Mouse (Mus musculus) lung, postnatal 0 days (tissue): Measurements from ENCODE around the gene Mtfr2. TPM values are rescaled to one million over a fixed set of nuclear protein-coding genes. Genes with fewer than 3 reads are reported as not detected.
A peak's percentile ranks its signal among the peaks of the same experiment; 100 is the strongest.

Experiments used
- ATAC-seq: fragments of 200-750 bp; cut with Nextera tagmentation; 2 replicates; pipeline ENCODE4 v1.8.0; 2017; ENCODE audit warnings: moderate library complexity
- DNase-seq: peaks from one replicate; pipeline ENCODE4 v3.0.0-alpha.2; 2016; ENCODE audit warnings: low spot score
- H3K27ac ChIP-seq: fragments of 300-500 bp; sonication (generic); 2 replicates; pipeline ENCODE4 v1.5.1; 2014; ENCODE audit warnings: antibody characterized with exemption, mild to moderate bottlenecking, low read length, mixed read lengths
- H3K27me3 ChIP-seq: fragments of 300-500 bp; sonication (generic); replicated peaks from 2 replicates; pipeline ENCODE4 v1.6.1; 2014; ENCODE audit warnings: low read length, mixed read lengths; ENCODE audit not compliant: insufficient read depth
- H3K36me3 ChIP-seq: fragments of 300-500 bp; sonication (generic); 2 replicates; pipeline ENCODE4 v1.6.1; 2014; ENCODE audit warnings: low read length, mixed read lengths; ENCODE audit not compliant: insufficient read depth
- H3K4me1 ChIP-seq: fragments of 300-500 bp; sonication (generic); 2 replicates; pipeline ENCODE4 v1.6.1; 2014; ENCODE audit warnings: antibody characterized with exemption, low read depth, low read length, mixed read lengths; ENCODE audit not compliant: insufficient read depth
- H3K4me2 ChIP-seq: fragments of 300-500 bp; sonication (generic); replicated peaks from 2 replicates; pipeline ENCODE4 v1.6.1; 2014; ENCODE audit warnings: low read depth, mild to moderate bottlenecking, low read length, moderate library complexity, mixed read lengths
- H3K4me3 ChIP-seq: fragments of 300-500 bp; sonication (generic); 2 replicates; pipeline ENCODE4 v1.5.1; 2014; ENCODE audit warnings: low read depth, low read length
- H3K9ac ChIP-seq: fragments of 300-500 bp; sonication (generic); replicated peaks from 2 replicates; pipeline ENCODE4 v1.6.1; 2014; ENCODE audit warnings: low read depth, mild to moderate bottlenecking
- H3K9me3 ChIP-seq: fragments of 300-500 bp; sonication (generic); 2 replicates; pipeline ENCODE4 v1.6.1; 2016; ENCODE audit warnings: low read length, mixed read lengths
- CTCF ChIP-seq: IDR thresholded peaks from 2 replicates; pipeline ENCODE4 v1.5.1; 2016; ENCODE audit warnings: antibody characterized with exemption, mild to moderate bottlenecking
- EP300 ChIP-seq: IDR thresholded peaks from 2 replicates; pipeline ENCODE4 v1.6.1; 2016; ENCODE audit warnings: antibody characterized with exemption, mild to moderate bottlenecking, control low read depth
- WGBS: fragments of 180-500 bp; shearing (Covaris S2); extraction: QIAGEN DNeasy Blood & Tissue Kit; methylation state at CpG from one replicate; pipeline ENCODE4 v1.1.7; 2014; 5-methylcytosine and 5-hydroxymethylcytosine counted together
- polyA plus RNA-seq: library from polyadenylated mRNA; unstranded; fragments of >200 nt; fragmentation: Nextera tagmentation; extraction: Ambion mirVana; gene quantifications from 2 replicates; pipeline ENCODE4 v1.2.1, GENCODE M21; 2015

Mtfr2 gene
- polyA plus RNA-seq, 1 experiment from 2014 or later: 0.29 TPM

DNA sequence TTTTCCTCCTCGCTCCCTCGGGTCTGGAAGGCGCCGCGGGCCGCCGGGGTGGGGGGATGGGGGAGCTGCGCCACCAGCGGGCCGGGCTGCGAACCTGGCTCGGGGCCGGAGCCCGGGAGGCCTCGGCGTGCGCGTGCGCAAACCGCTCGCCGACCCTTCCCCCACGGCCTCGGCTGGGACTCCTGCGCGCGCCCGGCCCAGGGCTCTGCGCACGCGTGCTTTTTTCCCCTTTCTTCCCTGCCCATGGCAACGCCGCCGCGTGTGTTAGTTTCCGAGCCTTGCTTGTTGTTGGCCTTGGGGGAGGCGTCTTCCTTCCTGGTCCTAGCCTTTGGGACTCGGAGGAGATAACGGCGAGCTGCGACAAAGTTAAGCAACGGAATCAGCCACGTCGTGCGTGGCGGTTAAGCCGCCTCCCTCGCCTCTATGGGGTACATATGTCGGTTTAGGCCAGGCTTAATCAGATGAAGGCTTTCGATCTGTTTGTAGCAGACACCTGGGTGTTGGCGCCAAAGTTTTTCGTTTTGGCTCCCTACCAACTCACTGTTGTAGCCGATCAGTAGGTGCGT is 34.8 kb upstream of the Mtfr2 start:
- 1% methylated on average over 23 of the region's 54 CpGs for WGBS
- Histone ChIP-seq H3K9ac (peak overlapping the region; percentile 86), H3K9me3 (no peaks in the 10 kb centered on the region), H3K4me2 (peak overlapping the region; percentile 73), H3K4me1 (peaks cover 4% of the 10 kb centered on the region; the same call in 1 of the 2 replicates), H3K27ac (peak overlapping the region; percentile 99), H3K36me3 (no peaks in the 10 kb centered on the region), H3K4me3 (peak overlapping the region; percentile 80), H3K27me3 (no peaks in the 10 kb centered on the region)
- peak; percentile 96 for DNase-seq
- peak; percentile 79 for ATAC-seq
- TF ChIP-seq CTCF (no peak), EP300 (no peak)

DNA sequence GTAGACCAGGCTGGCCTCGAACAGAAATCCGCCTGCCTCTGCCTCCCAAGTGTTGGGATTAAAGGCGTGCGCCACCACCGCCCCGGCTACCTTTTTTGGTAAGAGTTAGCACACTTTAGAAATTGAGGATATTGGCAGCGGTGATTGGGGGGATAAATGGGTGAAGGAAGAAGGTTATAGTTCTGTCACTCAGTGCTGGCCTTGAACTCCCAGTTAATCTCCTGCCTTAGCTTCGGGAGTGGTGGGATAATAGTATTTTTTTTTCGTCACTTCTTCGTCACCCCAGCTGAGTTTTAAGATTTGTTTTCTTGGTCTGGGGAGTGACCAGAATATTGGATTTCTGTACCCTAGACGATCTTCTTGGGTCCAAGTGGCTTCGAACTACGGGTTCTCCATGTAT is 34.1 kb upstream of the Mtfr2 start:
- peak overlapping the region; percentile 99; the same call in 1 of the 2 replicates for H3K27ac ChIP-seq
- DNase-seq (no peak), ATAC-seq (no peak)
- 41% methylated on average over 13 of the region's 13 CpGs for WGBS
- no peaks in the 10 kb centered on the region for H3K9me3 ChIP-seq
- H3K36me3 ChIP-seq: peaks cover 4% of the 10 kb centered on the region; the same call in 1 of the 2 replicates
- H3K4me2 ChIP-seq: peak overlapping the region; percentile 73
- H3K9ac ChIP-seq: peak overlapping the region; percentile 86; the same call in 1 of the 2 replicates
- no peaks in the 10 kb centered on the region for H3K27me3 ChIP-seq
- peaks cover 4% of the 10 kb centered on the region; the same call in 1 of the 2 replicates for H3K4me1 ChIP-seq
- no peak for TF ChIP-seq CTCF
- TF ChIP-seq EP300: no peak
- peak overlapping the region; percentile 80 for H3K4me3 ChIP-seq

DNA sequence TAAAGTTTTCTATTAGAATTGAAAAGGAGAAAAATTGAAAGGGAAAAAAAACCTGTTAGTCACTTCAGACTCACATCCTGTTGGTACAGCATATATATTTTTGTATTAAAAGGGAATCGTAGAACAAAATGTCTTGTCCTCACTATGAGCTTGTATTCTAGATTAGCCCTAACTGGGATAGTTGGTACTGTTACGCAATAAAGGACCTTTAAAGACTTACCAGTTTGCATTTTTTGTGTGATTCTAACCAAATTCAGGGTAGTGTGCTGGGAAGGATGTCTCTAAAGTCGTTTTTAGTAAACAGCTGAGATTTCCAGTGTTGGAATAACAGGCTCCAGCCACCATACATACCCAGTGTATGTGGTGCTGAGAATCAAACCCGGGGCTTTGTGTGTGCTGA is 33.6 kb upstream of the Mtfr2 start:
- ATAC-seq (no peak), DNase-seq (peak; percentile 41)
- no peak for TF ChIP-seq EP300
- TF ChIP-seq CTCF: no peak
- 78% methylated on average over 4 of the region's 4 CpGs for WGBS
- Histone ChIP-seq H3K4me3 (0 out of 2 replicates have a peak overlapping the region, but pooled peaks have one; percentile 80), H3K9ac (no peak overlapping the region), H3K27me3 (no peaks in the 10 kb centered on the region), H3K4me1 (peaks cover 4% of the 10 kb centered on the region; the same call in 1 of the 2 replicates), H3K27ac (no peak overlapping the region), H3K9me3 (no peaks in the 10 kb centered on the region), H3K36me3 (peaks cover 8% of the 10 kb centered on the region; the same call in 1 of the 2 replicates), H3K4me2 (peak overlapping the region; percentile 73; the same call in 1 of the 2 replicates)

DNA sequence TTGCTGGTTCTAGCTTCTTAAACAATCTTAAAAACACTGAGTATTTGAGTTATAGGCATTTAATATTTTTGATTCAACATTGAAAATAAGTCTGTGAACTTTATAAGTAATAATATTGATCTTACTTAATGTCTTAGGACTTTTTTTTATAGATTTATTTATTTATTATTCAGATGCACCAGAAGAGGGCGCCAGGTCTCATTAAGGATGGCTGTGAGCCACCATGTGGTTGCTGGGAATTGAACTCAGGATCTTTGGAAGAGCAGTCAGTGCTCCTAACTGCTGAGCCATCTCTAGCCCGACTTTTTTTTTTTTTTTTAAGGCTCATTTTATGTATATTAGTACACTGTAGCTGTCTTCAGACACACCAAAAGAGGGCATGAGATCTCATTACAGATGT is 32.8 kb upstream of the Mtfr2 start:
- Histone ChIP-seq H3K4me3 (no peak overlapping the region), H3K4me2 (no peak overlapping the region), H3K27me3 (no peaks in the 10 kb centered on the region), H3K9ac (no peak overlapping the region), H3K4me1 (peaks cover 4% of the 10 kb centered on the region; the same call in 1 of the 2 replicates), H3K9me3 (no peaks in the 10 kb centered on the region), H3K36me3 (peaks cover 11% of the 10 kb centered on the region), H3K27ac (no peak overlapping the region)
- DNase-seq (no peak), ATAC-seq (no peak)
- no peak for TF ChIP-seq EP300
- TF ChIP-seq CTCF: peak; percentile 35
- WGBS: 55% methylated on average over 2 of the region's 2 CpGs

DNA sequence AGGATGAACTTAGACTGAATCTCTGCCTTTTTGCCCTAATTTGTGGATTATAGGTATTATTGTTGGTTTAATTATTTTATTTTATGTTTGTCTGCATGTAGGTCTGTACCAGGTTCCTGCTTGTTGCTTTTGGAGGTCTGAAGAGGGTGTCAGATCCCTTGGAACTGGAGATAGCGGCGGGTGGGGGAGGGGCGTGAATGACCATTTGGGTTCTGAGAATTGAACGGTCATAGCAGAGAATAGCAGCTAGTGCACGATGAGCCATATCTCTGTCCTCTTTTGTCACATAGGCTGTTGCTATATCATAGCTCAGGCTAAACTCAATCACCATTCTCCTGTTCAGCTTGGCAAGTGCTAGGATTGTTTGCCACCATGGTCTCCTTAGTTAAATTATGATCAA is 30.1 kb upstream of the Mtfr2 start:
- Histone ChIP-seq H3K9me3 (no peaks in the 10 kb centered on the region), H3K4me1 (no peaks in the 10 kb centered on the region), H3K4me3 (no peak overlapping the region), H3K27me3 (no peaks in the 10 kb centered on the region), H3K27ac (no peak overlapping the region), H3K9ac (no peak overlapping the region), H3K4me2 (no peak overlapping the region), H3K36me3 (peaks cover 11% of the 10 kb centered on the region)
- 76% methylated on average over 5 of the region's 5 CpGs for WGBS
- DNase-seq (no peak), ATAC-seq (no peak)
- TF ChIP-seq EP300 (no peak), CTCF (no peak)

DNA sequence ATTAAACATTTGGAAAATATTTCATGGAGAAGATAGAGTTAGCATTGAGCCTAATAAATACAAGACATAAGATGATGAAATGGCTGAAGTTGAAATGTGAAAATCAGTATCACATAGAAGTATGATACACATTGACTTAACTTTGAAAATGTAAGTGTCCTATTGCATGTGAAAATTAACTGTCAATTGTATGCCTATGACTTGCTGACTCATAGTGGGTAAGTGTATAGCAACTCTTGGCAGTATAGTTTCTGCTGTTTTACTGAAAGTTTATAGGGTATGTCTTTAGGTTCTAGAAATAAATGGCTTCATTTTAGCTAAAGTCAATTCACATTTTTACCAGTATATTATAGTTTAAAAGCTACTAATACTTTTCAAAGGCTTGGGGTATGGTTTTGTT is 21.3 kb upstream of the Mtfr2 start:
- TF ChIP-seq EP300 (no peak), CTCF (no peak)
- H3K4me1 ChIP-seq: no peaks in the 10 kb centered on the region
- no peaks in the 10 kb centered on the region for H3K27me3 ChIP-seq
- ATAC-seq: no peak
- H3K4me2 ChIP-seq: no peak overlapping the region
- H3K4me3 ChIP-seq: no peak overlapping the region
- H3K9me3 ChIP-seq: no peaks in the 10 kb centered on the region
- peaks cover 19% of the 10 kb centered on the region for H3K36me3 ChIP-seq
- no peak overlapping the region for H3K27ac ChIP-seq
- H3K9ac ChIP-seq: no peak overlapping the region
- DNase-seq: no peak
